Mouse (Mus musculus) ZHBTc4 (cell line): ENCODE data around the gene Rimklb.
"Not testable (repeated sequence)": the region's sequence is repeated elsewhere in the genome, so short reads cannot be mapped to it uniquely, and the experiment has no call there.

Source experiments
- DNase-seq: peaks from one replicate; pipeline ENCODE4 v3.0.0-alpha.2; 2011; ENCODE audit warnings: low read depth, low spot score

Gene Rimklb

DNA sequence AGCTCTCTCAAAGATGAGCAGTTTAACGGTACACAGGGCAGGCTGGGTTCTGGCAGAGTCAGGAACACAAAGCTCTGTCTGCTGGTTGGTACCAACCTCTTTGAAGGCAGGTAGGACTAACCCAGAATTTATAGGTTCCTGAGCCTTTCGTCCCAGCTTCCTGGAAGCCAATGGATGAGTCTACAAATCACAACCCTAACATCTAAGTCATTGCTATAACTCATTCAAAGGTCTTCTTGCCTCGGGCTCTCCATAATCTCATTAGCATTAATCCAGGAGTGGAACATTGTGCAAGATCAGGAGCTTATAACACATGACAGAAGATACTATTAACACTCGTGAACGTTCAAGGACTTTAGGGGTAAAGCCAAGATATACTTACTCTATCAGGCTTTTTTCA is at the start of gene Rimklb:
Gene Rimklb (minus strand): TSS at position 101 of the 400 bp plus-strand sequence.
- DNase-seq = no peak

DNA sequence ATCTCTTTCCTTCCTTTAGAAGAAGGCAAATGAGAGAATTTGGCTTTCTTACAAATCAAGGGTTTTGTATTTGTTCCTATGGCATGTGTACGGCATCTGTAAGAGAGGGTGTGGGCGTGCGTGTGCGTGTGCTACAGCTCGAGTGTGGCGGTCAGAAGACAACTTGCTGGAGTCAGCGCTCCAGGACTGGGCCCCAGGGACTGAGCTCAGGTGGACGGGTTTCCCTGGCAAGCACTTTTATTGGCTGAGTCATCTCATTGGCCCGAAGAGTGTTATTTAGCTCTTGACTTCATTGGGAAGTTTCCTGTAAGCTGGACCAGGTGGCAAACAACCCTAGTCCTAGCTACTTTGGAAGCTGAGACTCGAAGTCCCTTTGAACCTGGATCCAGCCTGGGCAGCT is 47.4 kb upstream of the Rimklb start:
- no peak for DNase-seq

DNA sequence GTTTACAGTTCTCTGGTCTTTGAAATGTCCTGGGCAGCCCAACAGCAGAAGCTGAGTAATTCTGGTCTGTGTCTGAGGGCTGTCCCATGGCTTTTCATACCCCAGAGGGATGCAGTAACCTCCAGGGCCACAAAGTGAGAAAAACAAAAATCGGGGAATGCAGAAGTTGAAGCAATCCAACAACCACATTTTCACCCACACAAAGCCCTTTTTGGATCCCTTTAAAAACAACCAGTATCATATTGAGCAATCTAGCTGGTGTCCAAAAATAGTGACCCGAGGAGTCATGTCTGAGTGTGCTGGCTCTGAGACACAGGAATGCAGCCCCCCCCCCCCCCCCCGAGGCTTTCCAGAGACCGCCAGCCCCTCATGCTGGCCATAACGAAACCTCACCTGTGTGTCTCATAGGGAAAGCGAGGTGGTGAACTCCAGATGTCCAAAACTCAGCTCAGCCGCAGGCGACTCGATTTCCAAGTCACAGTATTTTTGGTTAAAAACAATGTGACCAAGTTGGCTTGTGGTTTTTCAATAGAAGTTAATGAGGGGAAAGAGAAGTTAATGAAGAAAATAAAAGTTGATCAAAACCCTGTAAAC is 46.8 kb upstream of the Rimklb start:
- DNase-seq = no peak

DNA sequence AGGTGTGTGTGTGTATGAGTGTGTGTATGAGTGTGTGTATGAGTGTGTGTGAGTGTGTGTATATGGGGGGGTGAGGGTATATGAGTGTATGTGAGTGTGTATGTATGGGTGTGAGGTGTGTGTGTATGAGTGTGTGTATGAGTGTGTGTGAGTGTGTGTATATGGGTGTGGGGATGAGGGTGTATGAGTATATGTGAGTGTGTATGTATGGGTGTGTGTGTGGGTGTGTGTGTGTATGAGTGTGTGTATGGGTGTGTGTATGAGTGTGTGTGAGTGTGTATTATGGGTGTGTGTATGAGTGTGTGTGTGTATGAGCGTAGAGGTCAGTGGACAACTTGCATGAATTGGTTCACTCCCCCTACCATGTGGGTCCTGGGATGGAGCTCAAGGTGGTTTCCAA is 46.1 kb upstream of the Rimklb start:
- no peak for DNase-seq

DNA sequence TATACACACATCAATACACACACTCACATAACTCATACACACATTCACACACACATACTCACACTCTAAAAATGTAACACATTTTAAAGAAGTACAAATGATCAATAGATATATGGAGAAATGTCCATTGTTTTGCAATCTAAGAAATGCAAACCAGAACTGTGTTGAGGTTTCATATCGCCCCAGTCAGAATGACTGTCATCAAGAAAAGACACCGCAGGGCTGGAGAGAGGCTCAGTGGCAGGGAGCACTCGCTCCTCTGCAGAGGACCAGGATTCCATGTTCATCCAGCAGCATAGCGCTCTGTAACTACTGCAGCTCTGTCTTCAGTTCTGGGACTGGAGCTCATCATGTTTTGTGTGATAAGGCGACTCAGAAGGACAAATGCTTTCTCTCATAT is 45.0 kb upstream of the Rimklb start:
- no peak for DNase-seq

DNA sequence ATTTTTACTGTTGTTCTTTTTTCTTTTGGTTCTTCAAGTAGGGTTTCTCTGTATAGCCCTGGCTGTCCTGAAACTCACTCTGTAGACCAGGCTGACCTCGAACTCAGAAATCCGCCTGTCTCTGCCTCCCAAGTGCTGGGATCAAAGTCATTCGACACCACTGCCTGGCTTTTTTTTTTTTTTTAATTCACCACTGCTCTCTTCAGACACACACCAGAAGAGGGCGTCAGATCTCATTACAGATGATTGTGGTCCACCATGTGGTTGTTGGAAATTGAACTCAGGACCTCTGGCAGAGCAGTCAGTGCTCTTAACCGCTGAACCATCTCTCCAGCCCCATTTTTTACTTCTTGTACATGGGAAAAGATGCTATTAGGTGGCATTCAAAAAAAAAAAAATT is 43.9 kb upstream of the Rimklb start:
- DNase-seq = not testable (repeated sequence)

DNA sequence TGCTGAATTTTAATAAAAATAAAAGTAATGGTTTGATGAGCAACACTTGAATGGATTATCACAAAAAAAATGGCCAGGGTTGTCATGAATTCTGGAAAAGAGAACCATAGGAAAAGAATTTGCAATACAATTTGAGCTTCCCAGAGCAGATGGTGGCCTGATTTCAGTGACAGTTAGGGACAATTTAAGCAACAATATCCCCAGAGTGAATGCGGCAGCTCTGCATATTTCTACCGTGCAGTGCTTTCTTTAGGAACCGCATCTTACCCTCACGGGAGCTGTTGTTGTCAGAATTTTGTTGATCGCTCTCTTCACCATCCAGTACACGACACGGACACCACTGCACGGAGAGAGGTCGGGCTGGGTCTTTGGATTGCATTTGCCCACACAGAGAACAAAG is 41.0 kb upstream of the Rimklb start:
- DNase-seq = no peak

DNA sequence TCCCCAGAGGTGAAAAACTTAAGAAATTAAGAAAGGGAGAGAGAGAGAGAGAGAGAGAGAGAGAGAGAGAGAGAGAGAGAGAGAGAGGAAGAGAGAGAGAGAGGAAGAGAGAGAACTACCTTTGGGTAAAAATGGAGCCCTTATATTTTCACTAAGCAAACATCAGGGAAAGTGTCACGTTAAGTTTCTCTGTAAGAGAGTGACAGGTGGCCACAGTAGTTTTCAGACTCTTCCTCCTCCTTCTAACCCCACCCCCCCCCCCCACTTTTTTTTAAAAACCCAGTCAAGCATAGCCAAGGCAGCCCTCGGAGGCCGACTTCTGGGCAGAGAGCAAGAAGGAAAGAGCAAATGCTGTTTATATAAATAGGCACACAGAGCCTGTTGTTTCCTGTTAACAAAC is 35.5 kb upstream of the Rimklb start:
- DNase-seq = no peak

DNA sequence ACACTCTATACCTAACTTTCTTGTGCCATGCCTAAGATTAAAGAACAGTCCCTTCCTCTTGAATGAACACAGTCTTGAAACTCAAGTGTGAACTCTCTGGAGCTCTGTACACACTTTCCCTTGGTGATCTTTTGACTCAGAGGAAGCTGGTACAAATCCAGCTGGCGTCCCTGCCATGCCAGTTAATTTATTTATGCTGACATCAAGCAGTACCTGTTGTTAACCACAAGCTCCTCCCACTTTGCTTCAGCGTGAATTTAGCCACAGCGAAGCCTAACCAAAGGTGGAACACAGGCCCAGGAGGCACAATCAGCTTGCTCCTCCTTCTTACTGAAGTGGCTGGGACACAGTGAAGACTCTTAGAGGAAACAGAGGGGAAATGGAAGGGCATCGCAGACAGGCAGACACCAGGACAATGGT is 34.3 kb upstream of the Rimklb start:
- DNase-seq = peak; percentile 91

DNA sequence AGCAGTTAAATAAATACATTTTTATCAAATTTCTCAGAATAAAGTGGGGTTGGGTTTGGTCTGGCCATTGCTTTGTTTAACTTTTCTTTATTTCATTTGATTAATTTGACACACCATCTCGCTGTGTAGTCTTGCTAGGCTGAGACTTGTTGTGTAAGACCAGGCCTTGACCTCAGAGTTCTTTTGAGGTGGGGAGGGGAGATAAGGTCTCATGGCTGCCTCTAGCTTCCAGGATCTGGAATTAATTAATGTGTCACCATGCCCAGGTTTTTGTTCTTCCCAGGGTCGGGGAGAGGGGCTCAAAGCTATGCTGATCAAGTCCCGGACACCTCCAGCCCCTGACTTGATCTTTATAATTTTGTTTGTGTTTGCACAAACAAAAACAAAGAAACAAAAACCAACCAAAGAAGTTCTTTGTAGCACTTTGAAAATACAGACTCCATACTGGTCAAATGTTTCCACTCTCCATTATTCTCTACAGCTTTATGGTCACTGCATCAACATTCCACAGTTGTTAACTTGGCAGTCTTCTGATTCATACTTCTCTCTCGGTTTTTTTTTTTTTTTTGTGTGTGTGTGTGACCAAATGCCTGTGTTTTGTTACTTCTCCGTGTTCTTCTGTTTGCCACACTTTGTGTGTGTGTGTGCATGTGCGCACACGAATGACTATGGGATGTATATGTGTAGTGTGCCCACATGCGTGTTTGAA is 33.1 kb upstream of the Rimklb start:
- DNase-seq = no peak

DNA sequence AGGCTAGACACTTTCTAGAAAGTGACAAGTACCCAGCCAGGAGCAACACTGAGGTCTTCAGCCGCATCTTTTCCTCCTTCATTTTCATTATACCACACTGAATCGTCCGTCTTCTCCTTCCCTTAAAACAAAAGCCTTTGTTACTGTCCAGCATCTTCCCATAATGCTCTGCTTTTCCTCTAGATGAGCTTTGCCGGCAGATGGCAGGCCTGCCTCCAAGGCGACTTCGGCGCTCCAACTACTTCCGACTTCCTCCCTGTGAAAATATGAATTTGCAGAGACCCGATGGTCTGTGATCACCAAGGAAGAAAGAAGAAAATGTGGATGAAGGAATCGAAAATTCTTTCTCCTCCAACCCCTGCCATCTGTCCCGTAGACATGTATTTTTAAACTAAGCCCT is 29.6 kb upstream of the Rimklb start:
- peak; percentile 26 for DNase-seq

DNA sequence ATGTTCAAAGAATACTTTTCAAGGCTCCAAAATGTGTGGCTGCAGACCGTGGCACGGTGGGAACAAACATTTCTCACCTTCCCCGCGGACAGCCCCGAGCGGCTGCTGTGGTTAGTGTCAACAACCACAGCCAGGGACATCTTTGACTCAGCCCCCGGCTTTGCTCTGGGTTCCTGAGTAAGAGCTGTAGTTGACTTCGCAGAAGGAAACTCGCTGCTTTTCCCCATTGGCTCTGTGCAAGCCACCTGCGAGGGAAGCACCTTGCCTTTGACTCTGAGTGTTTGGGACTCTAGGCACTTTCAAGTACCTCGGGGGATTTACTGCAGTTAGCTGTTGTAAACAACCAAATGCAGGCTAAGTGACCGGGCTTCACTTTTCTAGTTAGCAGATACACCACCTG is 29.0 kb upstream of the Rimklb start:
- no peak for DNase-seq

DNA sequence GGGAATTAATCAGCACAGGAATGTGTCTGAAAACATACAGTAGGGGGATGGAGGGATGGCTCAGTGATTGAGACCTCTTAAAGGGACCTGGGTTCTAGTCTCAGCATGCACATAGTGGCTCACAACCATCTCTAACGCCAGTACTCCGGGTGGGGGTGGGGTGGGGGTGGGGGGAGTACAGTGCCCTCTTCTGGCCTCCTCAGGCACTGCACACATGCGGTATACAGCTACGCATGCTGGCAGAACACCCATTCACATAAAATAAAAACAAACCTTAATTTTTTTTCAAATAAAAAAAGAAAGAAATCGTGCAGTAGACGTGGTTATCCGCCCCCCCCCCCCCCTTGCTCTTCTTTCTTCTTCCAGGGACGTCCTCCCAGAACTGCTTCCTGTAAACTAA is 24.7 kb upstream of the Rimklb start:
- peak; percentile 55 for DNase-seq

DNA sequence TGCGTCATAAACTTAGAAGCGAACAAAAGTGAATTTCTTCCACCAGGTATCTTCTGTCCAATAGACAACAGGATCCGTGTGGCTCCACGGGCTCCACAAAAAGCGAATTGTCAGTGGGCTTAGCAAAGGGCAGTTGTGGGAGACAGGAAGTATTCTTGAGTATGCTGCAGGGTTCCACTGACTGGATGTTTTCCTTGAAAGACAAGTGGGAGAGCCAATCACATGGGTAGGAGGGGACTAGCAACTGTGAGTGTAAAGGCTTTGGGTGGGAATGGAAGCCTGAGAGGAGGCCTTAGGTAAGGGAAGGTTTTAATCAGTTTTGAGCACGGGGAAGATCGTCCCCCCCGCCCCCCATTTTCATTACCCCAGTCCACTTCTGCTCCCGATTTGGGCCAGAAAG is 24.0 kb upstream of the Rimklb start:
- peak; percentile 94 for DNase-seq

DNA sequence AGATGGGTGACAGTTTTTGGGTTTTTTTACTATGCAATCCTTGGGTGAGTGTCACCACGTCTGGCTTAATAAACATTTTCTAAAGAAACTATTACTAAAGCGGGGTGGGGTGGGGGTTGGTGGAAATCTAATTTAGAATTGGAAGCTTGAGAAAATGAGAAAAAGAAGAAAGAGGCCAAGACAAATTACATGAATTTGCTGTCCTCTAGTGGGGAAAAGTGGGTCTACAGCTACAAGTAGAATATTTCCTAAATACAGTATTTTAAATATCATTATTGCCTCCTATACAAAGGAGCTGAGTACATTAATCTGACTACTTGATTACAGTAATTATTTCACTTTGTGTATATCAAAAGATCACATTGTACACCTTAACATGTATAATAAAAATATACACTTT is 20.8 kb upstream of the Rimklb start:
- DNase-seq = peak; percentile 30

DNA sequence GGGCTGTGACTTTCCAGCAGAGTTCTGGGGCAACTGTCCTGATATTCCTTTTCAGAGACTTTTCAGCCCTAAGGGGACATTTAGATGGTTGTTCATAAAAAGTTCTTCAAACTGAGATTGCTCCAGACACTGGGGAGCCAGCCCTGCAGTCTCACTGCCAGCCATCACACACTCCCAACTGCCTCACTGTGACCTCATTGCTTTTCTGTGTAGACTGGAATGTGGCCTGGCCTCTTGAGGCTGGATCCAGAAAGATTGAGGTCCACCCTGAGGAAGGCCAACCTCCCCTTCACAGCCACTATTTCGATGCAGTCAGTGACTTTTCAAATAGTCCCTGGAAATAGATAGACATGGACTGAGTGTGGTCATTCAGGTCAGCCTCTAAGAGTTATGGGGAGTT is 19.1 kb upstream of the Rimklb start:
- DNase-seq = no peak

DNA sequence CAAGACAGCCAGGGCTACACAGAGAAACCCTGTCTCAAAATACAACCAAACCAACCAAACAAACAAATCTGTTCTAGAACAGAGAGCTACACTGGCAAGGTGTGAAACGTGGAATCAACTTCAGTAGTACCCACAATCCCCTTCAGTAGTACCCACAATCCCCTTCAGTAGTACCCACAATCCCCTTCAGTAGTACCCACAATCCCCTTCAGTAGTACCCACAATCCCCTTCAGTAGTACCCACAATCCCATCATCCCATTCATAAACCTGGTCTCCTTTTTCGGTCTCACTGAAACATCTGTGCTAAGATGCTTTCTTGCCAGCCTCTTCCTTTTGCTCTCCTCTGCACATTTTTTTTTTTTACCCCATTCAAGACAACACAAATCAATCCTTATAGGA is 17.2 kb upstream of the Rimklb start:
- not testable (repeated sequence) for DNase-seq

DNA sequence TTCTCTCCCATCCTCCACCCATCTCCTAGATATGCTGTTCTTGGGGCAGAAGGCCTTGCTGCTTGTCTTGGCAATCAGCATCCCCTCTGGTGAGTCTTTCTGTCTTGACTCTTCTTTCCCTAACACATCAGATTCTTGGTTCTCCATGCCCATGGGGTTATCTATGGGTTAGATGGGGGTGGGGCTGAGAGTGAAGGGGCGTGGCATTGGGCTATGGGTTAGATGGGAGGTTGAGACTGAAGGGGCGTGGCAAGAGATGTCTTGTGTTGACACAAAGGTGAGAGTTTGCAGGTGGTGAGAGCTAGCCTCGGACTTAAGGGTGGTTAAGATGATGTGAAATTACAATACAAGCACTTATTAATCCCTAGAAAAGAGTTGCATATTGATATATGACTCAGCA is 15.8 kb upstream of the Rimklb start:
- DNase-seq = peak; percentile 61

DNA sequence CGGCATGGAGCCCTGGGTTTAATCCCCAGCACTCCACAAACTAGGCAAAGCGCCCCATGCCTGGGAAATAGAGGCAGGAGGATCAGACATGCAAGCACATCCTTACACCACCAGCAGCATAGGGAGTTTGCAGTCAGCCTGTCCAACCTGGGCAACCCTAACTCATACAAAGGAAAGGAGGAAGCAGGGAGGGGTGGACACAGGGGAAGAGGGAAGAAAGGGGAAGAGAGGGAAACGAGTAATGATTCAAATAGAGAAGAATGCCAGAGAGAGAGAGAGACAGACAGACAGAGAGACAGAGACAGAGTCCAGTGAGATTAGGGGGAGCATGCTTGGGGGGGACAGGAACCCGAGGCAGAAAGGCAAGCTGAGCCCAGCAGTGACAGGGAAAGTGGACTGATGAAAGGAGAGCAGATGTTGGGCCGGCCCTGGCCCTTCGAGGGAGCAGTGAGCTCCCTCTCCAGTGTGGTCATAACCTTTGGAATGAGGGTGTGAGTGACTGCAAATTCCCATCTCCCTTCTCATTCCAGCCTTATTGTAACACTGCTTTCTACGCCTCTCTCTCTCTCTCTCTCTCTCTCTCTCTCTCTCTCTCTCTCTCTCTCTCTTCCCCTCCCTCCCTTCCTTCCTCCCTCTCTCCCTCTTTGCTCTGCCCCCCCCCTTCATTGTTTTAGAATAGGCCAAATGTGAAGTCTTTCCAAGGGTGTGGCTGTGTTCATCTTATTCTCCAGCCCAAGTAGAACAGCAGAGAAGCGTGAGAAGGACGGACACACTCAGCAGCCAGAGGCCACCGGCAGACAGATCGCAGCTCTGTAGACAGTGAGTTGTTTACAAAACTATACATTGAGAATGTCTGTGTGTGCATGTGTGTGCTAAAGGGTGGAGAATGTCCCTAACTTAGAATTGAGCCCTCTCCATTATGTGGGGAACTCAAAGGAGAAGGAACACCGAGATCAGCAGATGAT is 14.6 kb upstream of the Rimklb start:
- peak; percentile 26 for DNase-seq

DNA sequence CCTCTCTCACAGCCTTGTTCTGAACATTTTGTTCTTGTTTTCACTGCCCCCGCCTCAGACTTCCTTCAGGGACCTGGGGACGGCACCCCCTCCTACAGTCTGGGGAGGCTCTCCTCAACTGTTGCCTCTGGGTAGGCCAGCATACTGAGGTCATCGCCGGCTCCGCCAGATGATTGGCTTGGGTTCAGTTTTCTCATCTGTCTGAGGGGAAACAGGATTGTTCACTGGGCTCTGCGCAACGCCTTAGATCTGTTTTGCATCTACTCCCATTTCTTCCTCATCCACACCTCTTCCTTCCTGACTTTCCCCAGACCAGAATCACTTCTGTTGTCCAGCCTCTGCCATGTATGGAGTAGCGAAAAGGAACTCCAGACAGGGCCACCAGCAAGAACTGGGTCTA is 9.9 kb upstream of the Rimklb start:
- no peak for DNase-seq

DNA sequence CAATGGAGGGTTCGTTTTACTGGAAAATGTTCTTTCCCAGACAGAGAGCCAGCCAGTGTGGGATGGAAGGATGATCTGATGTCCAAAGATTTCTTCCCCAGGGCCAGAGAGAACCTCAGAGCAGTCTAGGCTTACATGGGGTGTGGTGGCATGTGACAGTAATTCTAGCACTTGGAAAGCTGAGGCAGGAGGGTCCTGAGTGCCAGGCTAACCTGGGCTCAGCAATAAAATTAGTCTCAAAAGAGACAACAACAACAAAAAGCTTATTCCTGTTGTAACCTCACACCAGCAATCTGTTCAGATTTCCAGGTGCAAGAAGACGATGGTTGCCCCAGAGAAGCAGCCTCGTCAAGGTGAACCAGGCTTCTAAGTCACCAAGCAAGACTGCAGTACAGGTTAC is 7.0 kb upstream of the Rimklb start, which contains the start of gene Mfap5:
Gene Mfap5 (plus strand): TSS at position 301 of the 400 bp plus-strand sequence.
- no peak for DNase-seq

DNA sequence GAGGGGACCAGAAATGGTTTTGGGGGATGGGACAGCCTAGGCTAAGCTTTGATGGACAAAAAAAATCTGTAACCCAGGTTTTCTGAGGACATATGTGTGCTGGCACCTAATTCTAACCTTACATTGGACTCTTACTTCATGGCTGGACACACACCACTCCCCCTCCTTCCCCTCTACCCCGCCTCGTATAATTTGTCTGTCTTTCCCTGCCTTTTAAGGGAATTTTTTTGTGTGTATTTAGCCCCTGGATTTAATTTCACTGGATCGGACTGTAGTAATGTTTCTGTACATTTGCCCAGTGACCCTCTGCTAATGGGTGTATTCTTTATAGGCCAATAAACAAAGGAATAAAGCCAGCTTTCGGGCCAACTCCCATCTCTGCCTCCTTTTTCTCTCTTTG is 6.5 kb upstream of the Rimklb start:
- DNase-seq = no peak
